Mouse (Mus musculus) gastrocnemius, postnatal 4 days (tissue): ENCODE measurements at regions not wholly inside any gene's neighbourhood (a gene's known extent, or its start where the extent isn't known, plus 50 kb on each side); places are given as distances from the start of the nearest gene placed in this dataset.

Experiments
- DNase-seq, 2 experiments: peaks; one replicate each; pipeline ENCODE4 v3.0.0; 2021 to 2022; ENCODE audit warnings: low spot score in 2 of 2, mixed read lengths in 2 of 2

GRCm38 (mm10) chr15:67471283-67471682 lies 970.6 kb upstream of the Lrrc6 start:
- no peak for DNase-seq

- DNase-seq, result no peak
These were observed 969.3 kb upstream of the Lrrc6 start for GRCm38 (mm10) chr15:67470036-67470435.

DNA sequence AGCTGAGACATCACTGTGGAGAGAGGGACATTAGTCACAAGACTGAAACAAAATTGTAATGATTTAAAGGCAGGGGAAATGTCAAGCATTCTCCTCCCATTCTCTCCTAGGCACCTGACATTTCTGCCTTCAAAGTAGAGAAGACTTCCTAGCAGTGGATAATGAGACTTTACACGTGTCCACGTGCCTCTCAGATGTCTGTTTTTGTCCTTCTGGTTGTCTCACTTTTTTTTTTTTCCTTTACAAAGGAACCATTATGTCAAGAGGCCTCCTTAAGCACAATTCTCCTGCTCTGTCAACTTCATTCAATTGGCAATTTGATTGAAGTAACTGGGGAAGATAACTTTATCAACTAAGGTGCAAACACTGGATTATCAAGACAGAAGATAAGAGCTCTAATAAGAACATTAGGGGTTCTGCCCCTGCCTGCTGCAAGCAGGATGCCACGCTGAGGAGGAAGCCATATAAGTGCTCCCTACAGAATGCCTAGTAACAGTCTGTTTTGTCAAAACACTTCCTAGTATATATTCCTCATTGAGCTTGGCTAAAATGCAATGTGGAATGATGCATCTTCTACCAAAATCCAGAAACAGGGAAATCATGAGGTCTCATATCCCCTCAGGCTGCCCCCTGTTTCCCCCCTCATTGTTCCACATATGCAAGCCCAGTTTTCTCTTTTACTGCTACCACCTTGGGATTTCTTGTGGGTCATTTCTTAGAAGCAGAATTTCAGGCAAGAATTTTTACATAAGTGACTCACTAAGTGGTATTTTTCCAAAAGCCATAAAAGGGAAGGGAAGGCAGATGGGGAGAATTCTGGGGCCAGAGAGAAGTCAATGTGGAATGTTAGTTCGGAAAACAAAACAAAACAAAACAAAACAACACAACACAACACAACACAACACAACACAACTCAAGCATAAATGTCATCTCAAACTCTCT lies 967.0 kb upstream of the Lrrc6 start:
- no peak for DNase-seq

GRCm38 (mm10) chr15:67462863-67463262 lies 962.2 kb upstream of the Lrrc6 start:
- DNase-seq, result no peak

- DNase-seq, result no peak
These were observed 959.7 kb upstream of the Lrrc6 start for GRCm38 (mm10) chr15:67460384-67460783.

DNA sequence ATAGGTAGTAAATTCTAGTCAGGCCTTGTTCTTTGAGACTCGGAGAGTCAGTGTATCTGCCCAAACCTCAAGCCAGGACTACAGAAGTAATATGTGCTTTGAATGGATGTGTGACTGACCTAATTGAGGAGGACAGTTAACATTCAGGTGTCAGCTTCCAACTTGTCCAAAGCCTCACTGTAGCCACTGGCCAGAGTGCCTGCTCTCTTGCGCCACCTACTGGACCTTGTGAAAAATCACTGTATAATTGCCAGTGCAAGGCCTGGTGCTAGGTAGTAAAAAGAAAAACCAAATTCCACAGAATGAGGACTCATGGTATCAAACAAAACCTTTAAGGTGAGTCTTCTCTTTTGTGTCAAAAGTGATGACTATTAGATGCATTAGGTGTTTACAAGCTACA lies 933.6 kb upstream of the Lrrc6 start:
- DNase-seq, result peak; percentile 21 to 47

DNA sequence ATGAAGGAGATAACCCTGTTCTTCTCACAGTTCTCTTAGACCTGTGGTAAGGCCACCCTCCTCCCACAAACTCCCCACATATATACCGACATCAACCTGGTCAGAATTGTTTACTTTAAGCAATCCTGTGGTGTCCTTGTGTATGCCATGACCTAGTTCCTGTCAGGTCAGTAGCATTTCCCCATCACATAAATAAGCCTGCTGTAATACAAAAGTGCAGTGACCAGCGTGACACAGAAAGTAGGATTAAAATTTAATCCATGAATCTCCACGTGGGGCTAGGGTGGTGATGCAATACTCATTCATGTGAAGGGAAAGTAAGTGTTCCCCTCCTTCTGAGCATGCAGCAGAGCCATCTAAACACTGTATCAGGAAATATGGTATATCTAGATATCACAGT lies 923.2 kb upstream of the Lrrc6 start:
- DNase-seq, result no peak

DNA sequence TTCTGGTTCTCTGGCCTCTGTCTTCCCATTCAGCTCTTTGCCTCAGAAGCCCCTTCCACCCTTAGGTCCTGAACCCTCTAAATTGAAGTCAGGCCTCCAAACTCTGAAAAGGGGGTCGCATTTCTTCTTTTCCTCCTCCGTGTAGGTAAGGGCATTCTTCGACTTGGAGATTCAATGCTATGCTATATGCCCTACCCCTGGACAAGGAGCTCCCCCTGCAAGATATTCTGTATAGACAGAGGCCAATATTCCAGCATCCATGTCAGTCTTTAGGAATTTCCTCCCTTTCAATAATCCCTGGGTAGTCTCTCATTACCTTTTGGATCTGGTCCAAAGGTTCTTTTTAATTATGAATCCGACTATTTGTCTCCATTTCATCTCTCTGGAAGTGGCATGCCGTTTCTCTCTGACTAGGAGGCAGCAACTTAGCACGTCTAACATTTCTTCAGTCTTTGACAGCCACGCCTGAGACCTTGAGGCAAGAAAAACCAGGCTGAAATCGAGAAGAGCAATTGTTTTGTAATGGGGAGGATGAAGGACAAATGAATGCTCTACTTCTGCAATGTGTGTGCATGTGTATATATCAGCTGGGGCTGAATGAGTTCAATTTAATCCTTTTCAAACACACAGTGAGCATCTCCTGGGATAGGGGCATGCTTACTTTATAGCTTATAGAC lies 921.7 kb upstream of the Lrrc6 start:
- DNase-seq, result no peak

DNA sequence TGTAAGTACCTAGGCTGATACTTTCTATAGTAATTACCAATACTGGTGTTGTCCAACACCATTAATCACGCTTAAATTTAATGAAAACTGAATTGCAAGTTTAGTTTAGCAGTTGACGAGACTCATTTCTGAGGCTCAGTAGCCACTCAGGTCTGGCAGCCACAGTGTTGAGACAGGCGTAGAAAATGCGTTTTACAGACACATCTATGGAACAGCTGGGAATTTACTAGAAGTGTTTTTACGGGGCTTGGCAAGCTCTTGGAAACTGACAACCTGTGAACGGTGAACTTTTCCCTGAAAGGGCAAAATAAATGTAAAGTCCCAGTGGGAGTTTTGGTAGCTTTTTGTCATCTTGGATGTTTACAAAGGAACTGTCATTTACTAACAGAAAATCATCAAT lies 920.1 kb upstream of the Lrrc6 start:
- no peak for DNase-seq

DNA sequence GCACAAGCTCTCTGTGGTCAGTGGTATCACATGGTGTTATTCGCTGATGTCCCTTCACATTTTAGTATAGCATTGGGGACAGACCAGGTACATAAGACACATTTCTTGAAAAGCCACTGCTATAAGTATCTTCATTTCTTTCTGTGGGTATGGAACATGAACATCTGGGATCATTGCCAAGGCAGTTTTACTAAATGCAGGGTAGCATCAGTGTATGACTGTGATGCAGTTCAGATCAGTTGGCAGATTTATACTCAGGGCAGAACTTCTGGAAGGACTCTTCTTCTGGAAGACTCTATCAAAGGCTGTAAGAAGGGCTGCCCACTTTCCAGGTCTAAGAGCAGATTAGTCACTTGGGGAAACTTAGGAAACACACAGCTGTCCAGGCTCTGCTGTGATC lies 919.0 kb upstream of the Lrrc6 start:
- DNase-seq, result no peak

- no peak for DNase-seq
These were observed 917.0 kb upstream of the Lrrc6 start for GRCm38 (mm10) chr15:67417742-67418163.

GRCm38 (mm10) chr15:67415840-67416239 lies 915.1 kb upstream of the Lrrc6 start:
- DNase-seq, result no peak

- DNase-seq, result no peak
These were observed 913.7 kb upstream of the Lrrc6 start for GRCm38 (mm10) chr15:67414371-67414930.

DNA sequence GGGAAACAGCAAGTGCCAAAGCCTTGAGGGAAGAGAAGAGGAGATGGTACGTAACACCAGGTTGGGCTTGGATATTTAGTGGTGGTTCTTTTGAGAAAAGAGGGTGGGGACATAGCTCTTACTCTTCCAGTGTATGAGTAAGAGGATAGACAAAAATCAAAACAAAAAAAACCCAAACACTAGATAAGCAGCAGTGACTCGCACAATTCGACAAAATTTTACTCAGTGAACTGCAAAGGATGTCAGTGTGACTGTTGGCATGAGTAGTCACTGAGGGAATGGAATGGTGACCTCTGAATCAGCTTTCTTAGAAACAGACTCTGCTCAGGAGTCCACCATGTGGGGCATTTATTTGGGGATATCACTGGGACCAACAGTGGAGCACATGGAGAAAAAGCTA lies 912.9 kb upstream of the Lrrc6 start:
- DNase-seq, result no peak

DNA sequence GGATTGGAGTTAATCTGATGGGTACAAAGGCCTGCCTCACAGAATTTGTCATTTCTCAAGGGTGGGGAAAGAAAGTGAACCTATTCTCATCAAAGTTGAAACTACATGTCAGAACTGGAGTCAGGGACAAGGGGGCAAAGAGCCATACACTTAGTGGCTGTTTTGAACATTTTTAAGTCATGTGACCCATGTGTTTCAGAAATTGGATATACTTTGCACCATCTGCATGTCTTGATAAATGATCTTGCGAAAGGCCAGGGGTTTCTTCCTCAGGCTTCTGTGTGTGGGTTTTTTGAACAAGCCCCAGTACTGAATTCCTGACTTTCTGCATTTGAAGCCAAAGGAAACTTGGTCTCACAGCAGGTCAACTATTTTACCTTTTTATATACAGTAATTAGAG lies 911.7 kb upstream of the Lrrc6 start:
- no peak for DNase-seq

DNA sequence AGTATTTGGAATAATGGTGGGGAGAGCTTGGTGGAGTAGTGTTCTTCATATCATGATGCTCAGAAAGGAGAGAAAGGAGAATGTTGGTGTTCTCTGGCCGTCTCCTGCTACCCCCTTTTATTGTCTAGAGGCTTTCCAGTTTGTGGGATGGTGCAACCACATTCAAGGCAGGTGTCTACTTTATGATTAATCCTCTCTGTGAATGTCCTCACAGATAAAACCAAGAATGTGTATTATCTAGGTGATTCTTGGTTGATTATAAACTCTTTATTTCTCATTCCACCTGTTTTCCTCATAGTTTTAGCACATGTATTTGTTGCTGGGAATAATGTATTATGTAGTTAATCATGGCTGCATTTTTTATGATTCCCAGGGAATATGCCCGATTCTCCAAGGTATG lies 910.9 kb upstream of the Lrrc6 start:
- DNase-seq, result no peak

DNA sequence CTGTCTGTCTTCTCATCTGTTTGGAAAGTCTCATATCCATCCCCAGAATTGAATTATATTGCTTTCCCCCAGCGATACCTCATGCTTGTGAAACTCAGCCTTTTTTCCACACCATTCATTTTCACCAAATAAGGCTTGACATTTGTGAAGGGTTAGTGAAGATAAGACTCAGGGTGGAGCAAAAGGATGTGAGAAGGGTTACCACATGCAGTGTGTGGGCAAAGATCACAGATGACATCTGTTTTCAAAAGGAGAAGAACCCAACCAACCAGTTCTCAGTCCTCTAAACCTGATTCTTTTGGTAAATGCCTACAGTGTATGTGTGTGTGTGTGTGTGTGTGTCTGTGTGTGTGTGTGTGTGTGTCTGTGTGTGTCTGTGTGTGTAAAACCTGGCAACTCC lies 909.3 kb upstream of the Lrrc6 start:
- no peak for DNase-seq

GRCm38 (mm10) chr15:67408871-67409559 lies 908.3 kb upstream of the Lrrc6 start:
- DNase-seq, result no peak

DNA sequence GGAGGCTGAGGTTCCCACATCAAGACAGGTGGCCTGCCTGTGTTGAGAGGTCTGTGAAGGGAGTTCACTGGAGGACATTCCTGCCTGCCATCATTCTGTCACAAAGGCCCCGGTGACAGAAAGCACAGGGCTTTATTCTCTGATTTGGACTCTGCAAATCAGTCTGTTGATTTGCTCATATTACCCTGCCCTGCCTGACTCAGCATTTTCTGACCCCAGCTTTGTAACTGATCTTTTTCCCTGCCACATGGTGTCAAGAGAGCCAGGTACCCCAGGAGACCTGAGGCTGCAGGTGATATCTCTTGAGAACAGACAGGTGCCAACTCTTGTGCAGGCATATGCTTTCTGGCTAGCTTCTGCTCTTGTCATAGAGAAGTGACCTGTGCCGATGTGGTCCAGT lies 906.5 kb upstream of the Lrrc6 start:
- no peak for DNase-seq

DNA sequence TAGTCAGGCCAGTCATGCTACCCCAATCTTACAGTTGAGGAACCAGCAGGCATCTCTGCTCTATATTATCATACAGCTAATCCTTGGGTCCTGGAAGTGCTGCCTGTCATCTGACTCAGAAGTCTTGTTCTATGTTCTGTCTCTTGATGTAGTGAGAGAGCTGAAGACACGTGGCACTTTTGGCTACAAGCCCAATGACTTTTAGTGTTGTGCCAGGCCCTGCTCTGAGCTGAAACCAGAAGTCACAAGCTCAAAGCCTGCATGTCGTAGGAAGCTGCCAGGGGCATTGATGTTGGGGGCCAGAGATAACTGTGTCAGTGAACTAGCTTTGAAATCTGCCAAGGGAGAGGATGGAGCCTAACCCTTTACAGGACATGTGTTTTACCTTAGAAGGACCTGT lies 904.8 kb upstream of the Lrrc6 start:
- DNase-seq, result no peak

GRCm38 (mm10) chr15:67405011-67405410 lies 904.3 kb upstream of the Lrrc6 start:
- no peak for DNase-seq

GRCm38 (mm10) chr15:67402310-67402709 lies 901.6 kb upstream of the Lrrc6 start:
- no peak for DNase-seq
